Mouse (Mus musculus): ENCODE results near the gene Fam129b. TPM values are rescaled to one million over a fixed set of nuclear protein-coding genes. Genes with fewer than 3 reads are reported as not detected.

Gene Fam129b
- total and polyA plus RNA-seq, 3 experiments: 0.53 to 20.7 (median 1.5) TPM

GRCm38 (mm10) chr2:32891278-32891677 lies 15.4 kb downstream of the Fam129b start:
- Histone ChIP-seq H3K4me1 (ENCODE audit: insufficient read depth, low read depth, low read length) (peaks cover 56% of the 10 kb centered on the region), H3K4me3 (ENCODE audit: low read depth, low read length) (no peak overlapping the region), H3K36me3 (replicated peaks) (no peaks in the 10 kb centered on the region), H3K9me3 (replicated peaks) (peaks cover 4% of the 10 kb centered on the region; the same call in 1 of the 2 replicates), H3K27me3 (ENCODE audit: insufficient read depth, low read length) (peaks cover 24% of the 10 kb centered on the region)
- TF ChIP-seq TAL1 (conservative IDR thresholded peaks at IDR 0.05; ENCODE audit: low read depth, low read length) (no peak), GATA2 (IDR thresholded peaks at IDR 0.05; ENCODE audit: borderline replicate concordance, low read depth, low read length) (no peak), POLR2AphosphoS5 (IDR thresholded peaks at IDR 0.05; ENCODE audit: insufficient replicate concordance, low read depth, low read length) (no peak), GATA1 (IDR thresholded peaks at IDR 0.05; ENCODE audit: borderline replicate concordance, low read length) (no peak), CTCF (IDR thresholded peaks at IDR 0.05; ENCODE audit: low read depth, low read length) (no peak)
- DNase-seq (ENCODE audit: low spot score) (no peak), ATAC-seq (ENCODE audit: extremely low read depth, insufficient number of reproducible peaks, low FRiP score, poor library complexity, severe bottlenecking) (no peak)

GRCm38 (mm10) chr2:32892490-32892889 lies 16.6 kb downstream of the Fam129b start:
- TF ChIP-seq POLR2AphosphoS5 (IDR thresholded peaks at IDR 0.05; ENCODE audit: insufficient replicate concordance, low read depth, low read length) (no peak), CTCF (IDR thresholded peaks at IDR 0.05; ENCODE audit: low read depth, low read length) (no peak), GATA2 (IDR thresholded peaks at IDR 0.05; ENCODE audit: borderline replicate concordance, low read depth, low read length) (no peak), GATA1 (IDR thresholded peaks at IDR 0.05; ENCODE audit: borderline replicate concordance, low read length) (no peak), TAL1 (conservative IDR thresholded peaks at IDR 0.05; ENCODE audit: low read depth, low read length) (no peak; the same call in 1 of the 2 replicates)
- DNase-seq (ENCODE audit: low spot score) (no peak), ATAC-seq (ENCODE audit: extremely low read depth, insufficient number of reproducible peaks, low FRiP score, poor library complexity, severe bottlenecking) (peak; percentile 51)
- H3K4me1 ChIP-seq (ENCODE audit: insufficient read depth, low read depth, low read length): peaks cover 63% of the 10 kb centered on the region
- H3K27me3 ChIP-seq (ENCODE audit: insufficient read depth, low read length): peaks cover 23% of the 10 kb centered on the region
- H3K36me3 ChIP-seq (replicated peaks): no peaks in the 10 kb centered on the region
- H3K9me3 ChIP-seq (replicated peaks): peaks cover 4% of the 10 kb centered on the region; the same call in 1 of the 2 replicates
- no peak overlapping the region; the same call in 1 of the 2 replicates for H3K4me3 ChIP-seq (ENCODE audit: low read depth, low read length)

- no peak for TF ChIP-seq TAL1 (conservative IDR thresholded peaks at IDR 0.05; ENCODE audit: low read depth, low read length)
- no peak for TF ChIP-seq POLR2AphosphoS5 (IDR thresholded peaks at IDR 0.05; ENCODE audit: insufficient replicate concordance, low read depth, low read length)
- no peak for TF ChIP-seq CTCF (IDR thresholded peaks at IDR 0.05; ENCODE audit: low read depth, low read length)
- no peak for TF ChIP-seq GATA2 (IDR thresholded peaks at IDR 0.05; ENCODE audit: borderline replicate concordance, low read depth, low read length)
- no peak for TF ChIP-seq GATA1 (IDR thresholded peaks at IDR 0.05; ENCODE audit: borderline replicate concordance, low read length)
- Histone ChIP-seq H3K27me3 (ENCODE audit: insufficient read depth, low read length) (peaks cover 20% of the 10 kb centered on the region), H3K4me1 (ENCODE audit: insufficient read depth, low read depth, low read length) (peaks cover 59% of the 10 kb centered on the region), H3K36me3 (replicated peaks) (no peaks in the 10 kb centered on the region), H3K4me3 (ENCODE audit: low read depth, low read length) (peak overlapping the region; percentile 39; the same call in 1 of the 2 replicates), H3K9me3 (replicated peaks) (peaks cover 4% of the 10 kb centered on the region; the same call in 1 of the 2 replicates)
- ATAC-seq (ENCODE audit: extremely low read depth, insufficient number of reproducible peaks, low FRiP score, poor library complexity, severe bottlenecking) (peak; percentile 60; the same call in 1 of the 2 replicates), DNase-seq (ENCODE audit: low spot score) (peak; percentile 66)
Observed at GRCm38 (mm10) chr2:32894097-32894496, 18.2 kb downstream of the Fam129b start.

GRCm38 (mm10) chr2:32895606-32896106 lies 19.7 kb downstream of the Fam129b start:
- Histone ChIP-seq H3K4me3 (ENCODE audit: low read depth, low read length) (no peak overlapping the region), H3K27me3 (ENCODE audit: insufficient read depth, low read length) (peaks cover 30% of the 10 kb centered on the region), H3K9me3 (replicated peaks) (peaks cover 4% of the 10 kb centered on the region; the same call in 1 of the 2 replicates), H3K36me3 (replicated peaks) (no peaks in the 10 kb centered on the region), H3K4me1 (ENCODE audit: insufficient read depth, low read depth, low read length) (peaks cover 59% of the 10 kb centered on the region)
- TF ChIP-seq GATA2 (IDR thresholded peaks at IDR 0.05; ENCODE audit: borderline replicate concordance, low read depth, low read length) (no peak), CTCF (IDR thresholded peaks at IDR 0.05; ENCODE audit: low read depth, low read length) (no peak), TAL1 (conservative IDR thresholded peaks at IDR 0.05; ENCODE audit: low read depth, low read length) (no peak), GATA1 (IDR thresholded peaks at IDR 0.05; ENCODE audit: borderline replicate concordance, low read length) (no peak), POLR2AphosphoS5 (IDR thresholded peaks at IDR 0.05; ENCODE audit: insufficient replicate concordance, low read depth, low read length) (no peak)
- ATAC-seq (ENCODE audit: extremely low read depth, insufficient number of reproducible peaks, low FRiP score, poor library complexity, severe bottlenecking): no peak
- DNase-seq (ENCODE audit: low spot score): no peak

GRCm38 (mm10) chr2:32896507-32897147 lies 20.7 kb downstream of the Fam129b start:
- Histone ChIP-seq H3K4me3 (ENCODE audit: low read depth, low read length) (no peak overlapping the region), H3K9me3 (replicated peaks) (peaks cover 4% of the 10 kb centered on the region; the same call in 1 of the 2 replicates), H3K27me3 (ENCODE audit: insufficient read depth, low read length) (peaks cover 37% of the 10 kb centered on the region), H3K36me3 (replicated peaks) (no peaks in the 10 kb centered on the region), H3K4me1 (ENCODE audit: insufficient read depth, low read depth, low read length) (peaks cover 51% of the 10 kb centered on the region)
- ATAC-seq (ENCODE audit: extremely low read depth, insufficient number of reproducible peaks, low FRiP score, poor library complexity, severe bottlenecking): no peak
- TF ChIP-seq GATA1 (IDR thresholded peaks at IDR 0.05; ENCODE audit: borderline replicate concordance, low read length) (no peak), GATA2 (IDR thresholded peaks at IDR 0.05; ENCODE audit: borderline replicate concordance, low read depth, low read length) (no peak), POLR2AphosphoS5 (IDR thresholded peaks at IDR 0.05; ENCODE audit: insufficient replicate concordance, low read depth, low read length) (no peak), CTCF (IDR thresholded peaks at IDR 0.05; ENCODE audit: low read depth, low read length) (no peak), TAL1 (conservative IDR thresholded peaks at IDR 0.05; ENCODE audit: low read depth, low read length) (no peak)
- DNase-seq (ENCODE audit: low spot score): no peak

GRCm38 (mm10) chr2:32898983-32899382 lies 23.1 kb downstream of the Fam129b start:
- Histone ChIP-seq H3K4me1 (ENCODE audit: insufficient read depth, low read depth, low read length) (peaks cover 29% of the 10 kb centered on the region), H3K9me3 (replicated peaks) (peaks cover 4% of the 10 kb centered on the region; the same call in 1 of the 2 replicates), H3K4me3 (ENCODE audit: low read depth, low read length) (no peak overlapping the region), H3K27me3 (ENCODE audit: insufficient read depth, low read length) (peaks cover 51% of the 10 kb centered on the region), H3K36me3 (replicated peaks) (no peaks in the 10 kb centered on the region)
- TF ChIP-seq POLR2AphosphoS5 (IDR thresholded peaks at IDR 0.05; ENCODE audit: insufficient replicate concordance, low read depth, low read length): no peak
- TF ChIP-seq GATA1 (IDR thresholded peaks at IDR 0.05; ENCODE audit: borderline replicate concordance, low read length): no peak
- no peak for TF ChIP-seq TAL1 (conservative IDR thresholded peaks at IDR 0.05; ENCODE audit: low read depth, low read length)
- TF ChIP-seq CTCF (IDR thresholded peaks at IDR 0.05; ENCODE audit: low read depth, low read length): no peak
- TF ChIP-seq GATA2 (IDR thresholded peaks at IDR 0.05; ENCODE audit: borderline replicate concordance, low read depth, low read length): no peak
- DNase-seq (ENCODE audit: low spot score): no peak
- ATAC-seq (ENCODE audit: extremely low read depth, insufficient number of reproducible peaks, low FRiP score, poor library complexity, severe bottlenecking): no peak

All from G1E (cell line).